Mouse (Mus musculus) heart, adult 2 months (tissue): Measurements from ENCODE around the gene Dnajc28.

ENCODE experiments used
- CTCF ChIP-seq: fragments of 200-600 bp; IDR thresholded peaks from 2 replicates; pipeline ENCODE4 v1.8.1; 2022; ENCODE audit warnings: antibody characterized with exemption, mild to moderate bottlenecking, moderate library complexity
- EP300 ChIP-seq: fragments of 200-500 bp; IDR thresholded peaks from 2 replicates; pipeline ENCODE4 v1.6.1; 2011; ENCODE audit warnings: low read depth, low read length, control low read depth; ENCODE audit not compliant: insufficient read depth

GRCm38 (mm10) chr16:91575151-91575550, 43.7 kb downstream of the Dnajc28 start:
- TF ChIP-seq CTCF = no peak
- TF ChIP-seq EP300 = no peak
